Mouse (Mus musculus) layer of hippocampus, postnatal 25 days (tissue): Measurements from ENCODE around the gene Plxnd1. TPM values are rescaled to one million over a fixed set of nuclear protein-coding genes. Genes with fewer than 3 reads are reported as not detected.

ENCODE experiments used
- DNase-seq, 2 experiments: peaks; one replicate each; pipeline ENCODE4 v3.0.0; 2022; ENCODE audit warnings: mixed read lengths in 2 of 2, low spot score in 1 of 2; ENCODE audit errors: extremely low spot score in 1 of 2
- total RNA-seq, 2 experiments: library from RNA; stranded (reverse); gene quantifications; 2 replicates each; pipeline ENCODE4 v1.2.3; 2021

The Plxnd1 gene
- total RNA-seq, 2 experiments from 2014 or later: 17.8 to 24.5 TPM

- DNase-seq: no peak
Measured at GRCm38 (mm10) chr6:116002311-116003104, 7.7 kb upstream of the Plxnd1 start.

GRCm38 (mm10) chr6:116000851-116001250 lies 6.0 kb upstream of the Plxnd1 start:
- no peak for DNase-seq

- no peak for DNase-seq
Measured at GRCm38 (mm10) chr6:115999227-115999626, 4.4 kb upstream of the Plxnd1 start.

- no peak for DNase-seq
Measured at GRCm38 (mm10) chr6:115998758-115999157, 4.0 kb upstream of the Plxnd1 start.

- DNase-seq: no peak
Measured at GRCm38 (mm10) chr6:115997726-115998311, 3.0 kb upstream of the Plxnd1 start.

GRCm38 (mm10) chr6:115996171-115996851 lies 1.5 kb upstream of the Plxnd1 start:
- no peak for DNase-seq

GRCm38 (mm10) chr6:115995531-115995941 lies 731 bp upstream of the Plxnd1 start:
- no peak for DNase-seq

- no peak for DNase-seq
Measured at GRCm38 (mm10) chr6:115994146-115994876, 494 bp downstream of the Plxnd1 start.

GRCm38 (mm10) chr6:115993463-115994145 lies 1.2 kb downstream of the Plxnd1 start:
- DNase-seq: no peak

- DNase-seq: no peak
Measured at GRCm38 (mm10) chr6:115992981-115993380, 1.8 kb downstream of the Plxnd1 start.

- no peak for DNase-seq
Measured at GRCm38 (mm10) chr6:115991881-115992620, 2.8 kb downstream of the Plxnd1 start.

- no peak for DNase-seq
Measured at GRCm38 (mm10) chr6:115991108-115991880, 3.5 kb downstream of the Plxnd1 start.

- no peak for DNase-seq
Measured at GRCm38 (mm10) chr6:115990479-115990878, 4.3 kb downstream of the Plxnd1 start.

- DNase-seq: no peak
Measured at GRCm38 (mm10) chr6:115990056-115990455, 4.7 kb downstream of the Plxnd1 start.

GRCm38 (mm10) chr6:115989607-115990006 lies 5.2 kb downstream of the Plxnd1 start:
- DNase-seq: no peak

- no peak for DNase-seq
Measured at GRCm38 (mm10) chr6:115989032-115989431, 5.8 kb downstream of the Plxnd1 start.

- DNase-seq: no peak
Measured at GRCm38 (mm10) chr6:115987096-115987747, 7.6 kb downstream of the Plxnd1 start.

- no peak for DNase-seq
Measured at GRCm38 (mm10) chr6:115986472-115987095, 8.2 kb downstream of the Plxnd1 start.
